Mouse (Mus musculus) cerebellum, adult 2 months (tissue): Measurements from ENCODE around the gene Slc25a10. TPM values are rescaled to one million over a fixed set of nuclear protein-coding genes. Genes with fewer than 3 reads are reported as not detected.

Experiments
- DNase-seq, 2 experiments: peaks; one replicate each; pipeline ENCODE4 v3.0.0; 2021
- H3K27ac ChIP-seq: fragments of 200-500 bp; 2 replicates; pipeline ENCODE4 v1.5.1; 2012; ENCODE audit warnings: low read length, control low read depth, inconsistent platforms; ENCODE audit not compliant: insufficient read depth
- H3K27me3 ChIP-seq: fragments of 200-500 bp; 2 replicates; pipeline ENCODE4 v1.6.1; 2012; ENCODE audit warnings: inconsistent platforms, mild to moderate bottlenecking, low read length, moderate library complexity; ENCODE audit not compliant: control insufficient read depth, insufficient read depth
- H3K4me1 ChIP-seq: fragments of 200-500 bp; 2 replicates; pipeline ENCODE4 v1.6.1; 2011; ENCODE audit warnings: low read length; ENCODE audit not compliant: control insufficient read depth, insufficient read depth
- H3K4me3 ChIP-seq: fragments of 200-500 bp; replicated peaks from 2 replicates; pipeline ENCODE3; 2011; ENCODE audit warnings: mild to moderate bottlenecking, low read depth, low read length, control low read depth; ENCODE audit not compliant: insufficient read depth
- CTCF ChIP-seq: fragments of 200-500 bp; IDR thresholded peaks from 2 replicates; pipeline ENCODE4 v1.5.1; 2011; ENCODE audit warnings: low read depth, mild to moderate bottlenecking, control low read depth, low read length, moderate library complexity, borderline replicate concordance; ENCODE audit not compliant: insufficient read depth
- POLR2A ChIP-seq: fragments of 200-500 bp; IDR thresholded peaks from 2 replicates; pipeline ENCODE4 v1.6.1; 2011; ENCODE audit warnings: low read length, control low read depth, borderline replicate concordance; ENCODE audit not compliant: insufficient read depth
- WGBS: fragments of 180-500 bp; shearing (Covaris S2); methylation state at CpG from one replicate; pipeline ENCODE4 v1.1.7; 2018; 5-methylcytosine and 5-hydroxymethylcytosine counted together
- polyA plus RNA-seq: library from polyadenylated mRNA; depleted of rRNA; stranded (reverse); fragments of >200 nt; gene quantifications from 2 replicates; pipeline ENCODE4 v1.2.3, GENCODE M21; 2012

The Slc25a10 gene
- polyA plus RNA-seq, 1 experiment, result 39.3 TPM

- DNase-seq, result no peak
- Histone ChIP-seq H3K27me3 (no peaks in the 10 kb centered on the region), H3K4me3 (no peak overlapping the region), H3K4me1 (peaks cover 21% of the 10 kb centered on the region), H3K27ac (no peak overlapping the region)
- TF ChIP-seq POLR2A (no peak), CTCF (no peak)
- 66% methylated on average over 9 of the region's 9 CpGs for WGBS
Observed at GRCm38 (mm10) chr11:120519738-120520137, 28.1 kb downstream of the Slc25a10 start.

- 85% methylated on average over 9 of the region's 9 CpGs for WGBS
- DNase-seq, result no peak
- H3K27ac ChIP-seq, result 0 out of 2 replicates have a peak overlapping the region, but pooled peaks have one; percentile 2
Observed at GRCm38 (mm10) chr11:120520498-120520897, 28.9 kb downstream of the Slc25a10 start.

GRCm38 (mm10) chr11:120520967-120521540 lies 29.4 kb downstream of the Slc25a10 start:
- H3K27me3 ChIP-seq, result no peaks in the 10 kb centered on the region
- H3K27ac ChIP-seq, result peak overlapping the region; percentile 95
- 8% methylated on average over 5 of the region's 5 CpGs for WGBS
- TF ChIP-seq CTCF (no peak), POLR2A (no peak)
- no peak overlapping the region for H3K4me3 ChIP-seq
- H3K4me1 ChIP-seq, result peaks cover 21% of the 10 kb centered on the region
- DNase-seq, result peak; percentile 88 to 93

More at GRCm38 (mm10) chr11:120520498-120520897, 28.9 kb downstream of the Slc25a10 start:
- H3K4me3 ChIP-seq, result no peak overlapping the region
- peaks cover 21% of the 10 kb centered on the region for H3K4me1 ChIP-seq
- TF ChIP-seq CTCF (no peak), POLR2A (no peak)
- no peaks in the 10 kb centered on the region for H3K27me3 ChIP-seq

- Histone ChIP-seq H3K4me3 (no peak overlapping the region), H3K27ac (no peak overlapping the region), H3K27me3 (no peaks in the 10 kb centered on the region), H3K4me1 (peaks cover 21% of the 10 kb centered on the region)
- TF ChIP-seq CTCF (no peak), POLR2A (no peak)
- 95% methylated on average over 8 of the region's 8 CpGs for WGBS
- DNase-seq, result no peak
Observed at GRCm38 (mm10) chr11:120522581-120522980, 30.9 kb downstream of the Slc25a10 start.

- no peak for DNase-seq
- 88% methylated on average over 2 of the region's 2 CpGs for WGBS
- Histone ChIP-seq H3K4me1 (peaks cover 16% of the 10 kb centered on the region), H3K27ac (no peak overlapping the region), H3K4me3 (no peak overlapping the region), H3K27me3 (peaks cover 4% of the 10 kb centered on the region; the same call in 1 of the 2 replicates)
- TF ChIP-seq POLR2A, result no peak
- TF ChIP-seq CTCF, result no peak
Observed at GRCm38 (mm10) chr11:120525959-120526358, 34.3 kb downstream of the Slc25a10 start.

GRCm38 (mm10) chr11:120527690-120528354 lies 36.2 kb downstream of the Slc25a10 start:
- Histone ChIP-seq H3K4me3 (no peak overlapping the region), H3K27me3 (peaks cover 4% of the 10 kb centered on the region; the same call in 1 of the 2 replicates), H3K27ac (no peak overlapping the region), H3K4me1 (peaks cover 6% of the 10 kb centered on the region)
- 87% methylated on average over 9 of the region's 9 CpGs for WGBS
- TF ChIP-seq CTCF, result no peak
- TF ChIP-seq POLR2A, result no peak
- no peak for DNase-seq

- no peak for DNase-seq
- Histone ChIP-seq H3K27me3 (peaks cover 4% of the 10 kb centered on the region; the same call in 1 of the 2 replicates), H3K4me1 (peaks cover 6% of the 10 kb centered on the region), H3K4me3 (no peak overlapping the region), H3K27ac (no peak overlapping the region)
- TF ChIP-seq CTCF, result no peak
- no peak for TF ChIP-seq POLR2A
- 69% methylated on average over 4 of the region's 4 CpGs for WGBS
Observed at GRCm38 (mm10) chr11:120528903-120529302, 37.3 kb downstream of the Slc25a10 start.
